Mouse (Mus musculus): ENCODE results near the gene Hmgcl. TPM values are rescaled to one million over a fixed set of nuclear protein-coding genes. Genes with fewer than 3 reads are reported as not detected.

Gene Hmgcl
- polyA plus RNA-seq, 1 experiment: 10.2 TPM

DNA sequence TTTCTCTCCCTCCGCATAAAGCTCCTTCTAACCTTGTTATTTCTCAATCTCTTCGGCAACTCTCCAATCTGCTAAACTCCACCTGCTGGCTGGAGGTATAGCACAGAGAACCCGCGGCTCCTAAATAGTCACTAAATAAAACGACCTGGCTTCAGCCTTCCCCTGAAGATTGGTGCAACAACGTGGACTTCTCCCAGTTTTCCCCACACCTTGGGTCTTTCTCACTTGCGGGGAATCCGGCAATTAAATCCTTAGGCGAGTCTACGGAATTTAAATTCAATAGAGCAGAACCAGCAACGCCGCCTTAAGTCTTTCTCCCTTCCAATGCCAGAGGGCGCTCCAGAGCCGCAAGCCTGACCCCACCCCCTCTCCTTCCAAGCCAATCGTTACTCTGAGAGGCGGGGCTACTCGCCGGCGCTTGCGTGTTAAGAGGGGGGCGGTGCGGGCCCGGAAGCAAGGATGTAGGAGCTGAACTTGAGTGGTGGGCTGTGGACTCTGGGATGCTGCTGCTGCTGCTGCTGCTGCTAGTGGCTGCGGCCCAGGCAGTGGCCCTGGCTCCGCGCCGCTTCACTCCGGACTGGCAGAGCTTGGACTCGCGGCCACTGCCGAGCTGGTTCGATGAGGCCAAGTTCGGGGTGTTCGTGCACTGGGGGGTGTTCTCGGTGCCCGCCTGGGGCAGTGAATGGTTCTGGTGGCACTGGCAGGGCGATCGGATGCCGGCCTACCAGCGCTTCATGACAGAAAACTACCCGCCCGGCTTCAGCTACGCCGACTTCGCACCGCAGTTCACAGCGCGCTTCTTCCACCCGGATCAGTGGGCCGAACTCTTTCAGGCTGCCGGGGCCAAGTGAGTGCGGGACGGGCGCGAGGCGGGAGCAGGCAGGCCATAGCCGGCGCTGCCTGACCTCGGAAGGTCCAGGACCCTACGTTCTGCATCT lies 25.7 kb upstream of the Hmgcl start, which contains the start of gene Fuca1:
Gene Fuca1 (plus strand): TSS at position 432 of the 938 bp plus-strand sequence.
- H3K27ac ChIP-seq (ENCODE audit: control insufficient read depth, insufficient read depth, low read depth, low read length): peak within 1 kb of the TSS; percentile 70
- H3K4me3 ChIP-seq (ENCODE audit: control insufficient read depth, low read depth, low read length): peak within 1 kb of the TSS; percentile 90
- no peaks in the 10 kb centered on the region for H3K36me3 ChIP-seq (ENCODE audit: control insufficient read depth, insufficient read depth, low read length)
- H3K27me3 ChIP-seq (ENCODE audit: control insufficient read depth, insufficient read depth, low read length): no peaks in the 10 kb centered on the region
- TF ChIP-seq POLR2A (IDR thresholded peaks at IDR 0.05; ENCODE audit: control insufficient read depth, low read depth, low read length) (peak; percentile 73), CTCF (IDR thresholded peaks at IDR 0.05; ENCODE audit: control insufficient read depth, insufficient read depth, insufficient replicate concordance, low read depth, low read length) (peak; percentile 81)
- H3K4me1 ChIP-seq (ENCODE audit: control insufficient read depth, insufficient read depth, low read length): peaks cover 16% of the 10 kb centered on the region

DNA sequence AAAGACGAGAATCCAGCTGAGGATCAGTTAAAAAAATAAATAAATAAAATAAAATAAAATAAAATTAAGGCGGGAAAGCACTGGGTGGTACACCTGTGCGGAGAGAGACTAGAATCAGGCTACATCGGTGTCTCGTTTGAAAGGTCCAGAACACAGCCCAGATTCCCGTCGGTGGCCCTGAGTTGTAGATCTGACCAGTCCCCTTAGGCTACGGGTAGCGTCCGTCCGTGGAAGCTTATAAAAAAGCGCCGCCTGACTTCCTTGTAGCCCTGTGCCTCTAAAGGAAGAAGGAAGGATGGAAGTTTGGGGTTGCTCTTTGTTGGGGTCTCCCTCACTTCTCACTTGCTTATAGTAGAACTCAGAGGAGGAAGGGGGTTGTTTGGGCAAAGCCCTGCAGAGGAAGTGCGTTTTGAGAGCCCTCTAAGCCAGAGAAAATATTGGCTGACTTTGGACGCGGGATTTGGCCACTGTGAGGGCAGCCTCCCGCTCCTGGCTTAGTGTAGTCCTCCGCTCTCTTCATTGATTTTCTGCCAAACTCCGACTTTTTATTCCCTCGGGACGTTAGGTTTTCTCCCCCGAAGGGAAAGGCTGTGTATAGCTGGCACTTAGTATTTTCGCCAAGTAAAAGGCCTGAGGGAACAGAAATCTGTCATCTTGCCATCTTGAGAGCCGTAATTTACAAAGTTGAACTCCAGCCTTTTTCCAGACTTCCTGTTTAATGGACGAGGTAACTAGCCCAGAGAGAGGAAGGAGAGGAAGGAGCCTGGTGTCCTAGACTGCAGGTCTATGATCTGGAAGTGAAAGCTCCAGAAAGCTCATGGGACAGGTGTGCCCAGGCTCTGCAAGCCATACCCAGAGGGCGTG lies 24.8 kb upstream of the Hmgcl start:
- Histone ChIP-seq H3K27me3 (ENCODE audit: control insufficient read depth, insufficient read depth, low read length) (no peaks in the 10 kb centered on the region), H3K36me3 (ENCODE audit: control insufficient read depth, insufficient read depth, low read length) (no peaks in the 10 kb centered on the region; the same call in 1 of the 2 replicates), H3K4me3 (ENCODE audit: control insufficient read depth, low read depth, low read length) (peak overlapping the region; percentile 90), H3K27ac (ENCODE audit: control insufficient read depth, insufficient read depth, low read depth, low read length) (peak overlapping the region; percentile 33), H3K4me1 (ENCODE audit: control insufficient read depth, insufficient read depth, low read length) (peaks cover 16% of the 10 kb centered on the region)
- TF ChIP-seq POLR2A (IDR thresholded peaks at IDR 0.05; ENCODE audit: control insufficient read depth, low read depth, low read length) (no peak), CTCF (IDR thresholded peaks at IDR 0.05; ENCODE audit: control insufficient read depth, insufficient read depth, insufficient replicate concordance, low read depth, low read length) (no peak)

DNA sequence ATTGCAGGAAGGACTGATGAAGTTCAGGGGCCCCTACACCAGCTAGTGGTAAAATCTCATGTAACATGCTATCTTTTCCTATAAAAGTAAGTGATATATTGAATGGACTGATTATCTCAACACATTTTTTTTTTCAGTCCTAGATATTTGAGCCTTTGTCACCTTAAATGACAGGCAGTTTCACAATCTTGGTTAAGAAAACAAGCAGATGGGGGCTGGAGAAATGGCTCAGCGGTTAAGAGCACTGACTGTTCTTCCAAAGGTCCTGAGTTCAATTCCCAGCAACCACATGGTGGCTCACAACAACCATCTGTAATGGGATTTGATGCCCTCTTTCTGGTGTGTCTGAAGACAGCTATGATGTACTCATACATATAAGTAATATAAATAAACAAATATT lies 24.1 kb upstream of the Hmgcl start:
- no peak overlapping the region for H3K27ac ChIP-seq (ENCODE audit: control insufficient read depth, insufficient read depth, low read depth, low read length)
- no peak overlapping the region for H3K4me3 ChIP-seq (ENCODE audit: control insufficient read depth, low read depth, low read length)
- peaks cover 12% of the 10 kb centered on the region for H3K4me1 ChIP-seq (ENCODE audit: control insufficient read depth, insufficient read depth, low read length)
- H3K36me3 ChIP-seq (ENCODE audit: control insufficient read depth, insufficient read depth, low read length): no peaks in the 10 kb centered on the region; the same call in 1 of the 2 replicates
- H3K27me3 ChIP-seq (ENCODE audit: control insufficient read depth, insufficient read depth, low read length): no peaks in the 10 kb centered on the region
- no peak for TF ChIP-seq POLR2A (IDR thresholded peaks at IDR 0.05; ENCODE audit: control insufficient read depth, low read depth, low read length)
- TF ChIP-seq CTCF (IDR thresholded peaks at IDR 0.05; ENCODE audit: control insufficient read depth, insufficient read depth, insufficient replicate concordance, low read depth, low read length): no peak

DNA sequence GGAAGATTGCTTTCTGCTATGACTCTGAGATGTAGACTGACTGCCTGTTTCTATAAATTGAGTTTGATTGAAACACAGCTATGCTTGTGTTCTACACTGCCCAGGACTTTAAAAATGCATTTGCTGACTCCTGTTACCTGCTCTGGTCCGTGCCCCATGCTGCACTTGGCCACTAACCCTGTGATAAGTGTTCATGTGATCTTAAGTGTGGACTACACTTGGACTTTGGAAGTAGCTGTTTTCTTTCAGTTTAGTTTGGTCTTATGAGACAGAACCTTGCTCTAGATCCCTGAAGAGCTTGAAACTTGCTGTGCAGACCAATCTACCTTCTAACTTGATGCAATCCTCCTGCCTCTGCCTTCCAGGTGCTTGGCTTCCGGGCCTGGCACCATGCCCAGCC lies 21.8 kb upstream of the Hmgcl start:
- H3K4me1 ChIP-seq (ENCODE audit: control insufficient read depth, insufficient read depth, low read length): peaks cover 12% of the 10 kb centered on the region
- H3K4me3 ChIP-seq (ENCODE audit: control insufficient read depth, low read depth, low read length): no peak overlapping the region
- no peak for TF ChIP-seq CTCF (IDR thresholded peaks at IDR 0.05; ENCODE audit: control insufficient read depth, insufficient read depth, insufficient replicate concordance, low read depth, low read length)
- no peak for TF ChIP-seq POLR2A (IDR thresholded peaks at IDR 0.05; ENCODE audit: control insufficient read depth, low read depth, low read length)

DNA sequence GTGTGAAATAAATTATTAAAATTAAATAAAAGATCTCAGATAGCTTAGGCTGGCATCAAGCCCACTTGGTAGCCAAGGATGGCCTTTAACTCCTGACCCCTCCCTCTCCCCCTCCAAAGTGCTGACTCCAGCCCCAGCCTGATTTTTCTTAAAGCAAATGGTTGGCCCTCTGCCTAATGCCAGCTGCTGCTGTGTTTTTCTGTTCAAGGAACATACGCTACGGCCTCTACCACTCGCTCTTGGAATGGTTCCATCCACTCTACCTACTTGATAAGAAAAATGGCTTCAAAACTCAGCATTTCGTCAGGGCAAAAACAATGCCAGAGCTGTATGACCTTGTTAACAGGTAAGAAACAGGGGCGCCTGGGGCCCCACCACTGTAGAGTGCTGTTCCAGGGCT lies 20.9 kb upstream of the Hmgcl start:
- Histone ChIP-seq H3K36me3 (ENCODE audit: control insufficient read depth, insufficient read depth, low read length) (no peaks in the 10 kb centered on the region; the same call in 1 of the 2 replicates), H3K4me3 (ENCODE audit: control insufficient read depth, low read depth, low read length) (no peak overlapping the region), H3K4me1 (ENCODE audit: control insufficient read depth, insufficient read depth, low read length) (peaks cover 8% of the 10 kb centered on the region), H3K27ac (ENCODE audit: control insufficient read depth, insufficient read depth, low read depth, low read length) (no peak overlapping the region; the same call in 1 of the 2 replicates), H3K27me3 (ENCODE audit: control insufficient read depth, insufficient read depth, low read length) (no peaks in the 10 kb centered on the region)
- TF ChIP-seq POLR2A (IDR thresholded peaks at IDR 0.05; ENCODE audit: control insufficient read depth, low read depth, low read length) (no peak), CTCF (IDR thresholded peaks at IDR 0.05; ENCODE audit: control insufficient read depth, insufficient read depth, insufficient replicate concordance, low read depth, low read length) (no peak)

More for the DNA sequence above, 21.8 kb upstream of the Hmgcl start:
- H3K36me3 ChIP-seq (ENCODE audit: control insufficient read depth, insufficient read depth, low read length): no peaks in the 10 kb centered on the region; the same call in 1 of the 2 replicates
- no peaks in the 10 kb centered on the region for H3K27me3 ChIP-seq (ENCODE audit: control insufficient read depth, insufficient read depth, low read length)
- H3K27ac ChIP-seq (ENCODE audit: control insufficient read depth, insufficient read depth, low read depth, low read length): no peak overlapping the region

DNA sequence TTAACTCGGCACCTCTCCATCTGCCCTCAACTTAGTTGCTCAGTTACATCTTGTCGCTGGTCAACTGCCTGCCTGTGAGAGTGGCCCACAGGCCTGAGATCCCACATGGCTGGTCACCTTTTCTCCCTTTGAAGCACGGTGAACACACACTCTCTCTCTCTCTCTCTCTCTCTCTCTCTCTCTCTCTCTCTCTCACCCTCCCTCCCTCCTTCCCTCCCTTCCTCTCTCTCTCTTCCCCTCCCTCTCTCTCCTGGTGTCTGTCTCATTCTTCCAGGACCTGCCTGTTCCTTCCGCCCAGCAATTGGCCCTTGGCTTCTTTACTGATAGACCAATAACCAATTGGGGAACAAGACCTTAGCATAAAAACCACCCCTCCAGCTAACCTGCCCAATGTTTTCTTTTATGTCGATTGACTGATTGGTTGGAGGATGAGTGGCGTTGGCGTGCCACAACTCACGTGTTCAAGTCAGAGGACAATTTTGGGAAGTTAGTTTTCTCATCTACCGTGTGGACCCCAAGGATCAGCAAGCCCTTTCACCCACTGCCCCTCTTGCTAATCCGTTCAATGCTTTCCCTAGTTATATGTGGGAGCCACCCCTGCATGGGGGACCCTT lies 19.9 kb upstream of the Hmgcl start:
- no peaks in the 10 kb centered on the region for H3K27me3 ChIP-seq (ENCODE audit: control insufficient read depth, insufficient read depth, low read length)
- H3K4me3 ChIP-seq (ENCODE audit: control insufficient read depth, low read depth, low read length): no peak overlapping the region
- no peaks in the 10 kb centered on the region; the same call in 1 of the 2 replicates for H3K36me3 ChIP-seq (ENCODE audit: control insufficient read depth, insufficient read depth, low read length)
- H3K4me1 ChIP-seq (ENCODE audit: control insufficient read depth, insufficient read depth, low read length): peaks cover 6% of the 10 kb centered on the region
- H3K27ac ChIP-seq (ENCODE audit: control insufficient read depth, insufficient read depth, low read depth, low read length): no peak overlapping the region
- TF ChIP-seq POLR2A (IDR thresholded peaks at IDR 0.05; ENCODE audit: control insufficient read depth, low read depth, low read length) (no peak), CTCF (IDR thresholded peaks at IDR 0.05; ENCODE audit: control insufficient read depth, insufficient read depth, insufficient replicate concordance, low read depth, low read length) (no peak)

All from testis, adult 2 months (tissue).